Mouse (Mus musculus): ENCODE measurements around the gene Pttg1.

Pttg1 gene

DNA sequence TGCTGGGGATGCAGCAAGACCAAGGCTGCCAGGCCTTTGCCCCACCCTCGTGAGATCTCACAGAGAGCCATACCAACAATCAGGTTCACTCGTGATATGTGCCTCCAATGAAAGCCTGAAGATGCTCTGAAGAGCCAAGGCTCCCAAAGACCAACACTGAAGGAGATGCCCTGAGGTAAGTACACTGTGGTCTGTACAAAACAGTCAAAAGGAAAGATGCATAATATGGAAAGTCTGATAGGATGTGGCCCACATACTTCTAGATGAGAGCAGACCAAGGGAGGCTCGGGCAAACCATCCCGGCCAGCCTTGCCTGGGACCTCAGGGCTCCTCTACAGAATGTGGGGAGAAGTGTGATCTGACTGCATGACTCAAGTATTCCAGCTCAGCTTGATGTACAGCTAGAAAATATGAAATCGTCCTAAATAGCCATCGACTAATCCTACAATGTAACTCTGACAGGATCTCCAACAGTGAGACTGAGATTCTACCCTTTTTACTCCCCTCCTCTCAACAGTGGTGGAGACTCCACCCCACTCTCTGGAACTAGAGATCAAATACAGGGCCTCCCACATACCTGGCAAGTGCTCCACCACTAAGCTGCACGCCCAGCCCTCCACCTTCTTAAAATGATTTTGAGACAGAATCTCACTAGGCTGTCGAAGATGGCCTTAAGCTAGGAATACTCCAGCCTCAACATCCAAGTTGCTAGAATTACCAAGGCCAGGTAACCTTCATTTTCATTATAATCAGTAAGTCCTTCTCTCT lies 48.8 kb downstream of the Pttg1 start:
- DNase-seq (ENCODE audit: low read depth, low spot score) = no peak

GRCm38 (mm10) chr11:43376598-43376997 lies 49.5 kb downstream of the Pttg1 start:
- no peak for DNase-seq (ENCODE audit: low read depth, low spot score)

- no peak for DNase-seq (ENCODE audit: low read depth, low spot score)
Measured at GRCm38 (mm10) chr11:43374956-43375355, 51.1 kb downstream of the Pttg1 start.

- DNase-seq (ENCODE audit: low read depth, low spot score) = no peak
Measured at GRCm38 (mm10) chr11:43373367-43373766, 52.7 kb downstream of the Pttg1 start.

GRCm38 (mm10) chr11:43371807-43372206 lies 54.2 kb downstream of the Pttg1 start:
- no peak for DNase-seq (ENCODE audit: low read depth, low spot score)

All from retina, postnatal 7 days (tissue).